Mouse (Mus musculus): ENCODE measurements around the gene Erbb3. TPM values are rescaled to one million over a fixed set of nuclear protein-coding genes. Genes with fewer than 3 reads are reported as not detected.

Erbb3 gene
- polyA plus RNA-seq, 1 experiment from 2014 or later = 1.3 TPM

GRCm38 (mm10) chr10:128535206-128535605 is 54.2 kb downstream of the Erbb3 start:
- Histone ChIP-seq H3K4me1 (ENCODE audit: control insufficient read depth, insufficient read depth, low read depth, low read length) (no peaks in the 10 kb centered on the region), H3K9ac (ENCODE audit: low read depth, low read length) (no peak overlapping the region), H3K27ac (ENCODE audit: low read depth, low read length) (no peak overlapping the region), H3K36me3 (ENCODE audit: control insufficient read depth, insufficient read depth, low read length) (no peaks in the 10 kb centered on the region), H3K4me2 (ENCODE audit: low read length) (no peak overlapping the region), H3K4me3 (ENCODE audit: low read length) (no peak overlapping the region), H3K27me3 (replicated peaks; ENCODE audit: control insufficient read depth, insufficient read depth, low read length) (no peaks in the 10 kb centered on the region), H3K9me3 (ENCODE audit: control insufficient read depth, low read length) (no peaks in the 10 kb centered on the region)
- WGBS = 96% methylated on average over 2 of the region's 2 CpGs
- ATAC-seq = no peak

- Histone ChIP-seq H3K27ac (ENCODE audit: low read depth, low read length) (no peak overlapping the region), H3K9ac (ENCODE audit: low read depth, low read length) (0 out of 2 replicates have a peak overlapping the region, but pooled peaks have one; percentile 20), H3K4me1 (ENCODE audit: control insufficient read depth, insufficient read depth, low read depth, low read length) (peaks cover 13% of the 10 kb centered on the region), H3K36me3 (ENCODE audit: control insufficient read depth, insufficient read depth, low read length) (no peaks in the 10 kb centered on the region), H3K27me3 (replicated peaks; ENCODE audit: control insufficient read depth, insufficient read depth, low read length) (peaks cover 2% of the 10 kb centered on the region; the same call in 1 of the 2 replicates), H3K4me3 (ENCODE audit: low read length) (peak overlapping the region; percentile 83), H3K4me2 (ENCODE audit: low read length) (peak overlapping the region; percentile 100), H3K9me3 (ENCODE audit: control insufficient read depth, low read length) (no peaks in the 10 kb centered on the region)
- ATAC-seq = no peak
- 31% methylated on average over 28 of the region's 28 CpGs for WGBS
Measured at GRCm38 (mm10) chr10:128526366-128527356, 62.8 kb downstream of the Erbb3 start.

- Histone ChIP-seq H3K27me3 (replicated peaks; ENCODE audit: control insufficient read depth, insufficient read depth, low read length) (peaks cover 2% of the 10 kb centered on the region; the same call in 1 of the 2 replicates), H3K4me3 (ENCODE audit: low read length) (peak within 1 kb of the TSS; percentile 83), H3K4me1 (ENCODE audit: control insufficient read depth, insufficient read depth, low read depth, low read length) (peaks cover 13% of the 10 kb centered on the region), H3K9me3 (ENCODE audit: control insufficient read depth, low read length) (no peaks in the 10 kb centered on the region), H3K9ac (ENCODE audit: low read depth, low read length) (peak within 1 kb of the TSS; percentile 82), H3K36me3 (ENCODE audit: control insufficient read depth, insufficient read depth, low read length) (no peaks in the 10 kb centered on the region), H3K4me2 (ENCODE audit: low read length) (peak within 1 kb of the TSS; percentile 100), H3K27ac (ENCODE audit: low read depth, low read length) (peak within 1 kb of the TSS; percentile 63)
- ATAC-seq = peak; percentile 97
- WGBS = 0% methylated on average over 30 of the region's 37 CpGs
Measured at GRCm38 (mm10) chr10:128525671-128526308, 63.7 kb downstream of the Erbb3 start, which contains the start of gene Esyt1. Gene Esyt1, minus strand, starts transcription at chr10:128525871.

GRCm38 (mm10) chr10:128524732-128525662 is 64.5 kb downstream of the Erbb3 start:
- Histone ChIP-seq H3K36me3 (ENCODE audit: control insufficient read depth, insufficient read depth, low read length) (no peaks in the 10 kb centered on the region), H3K4me2 (ENCODE audit: low read length) (peak overlapping the region; percentile 100), H3K4me1 (ENCODE audit: control insufficient read depth, insufficient read depth, low read depth, low read length) (peaks cover 13% of the 10 kb centered on the region), H3K27ac (ENCODE audit: low read depth, low read length) (peak overlapping the region; percentile 63), H3K9me3 (ENCODE audit: control insufficient read depth, low read length) (no peaks in the 10 kb centered on the region), H3K9ac (ENCODE audit: low read depth, low read length) (peak overlapping the region; percentile 82), H3K27me3 (replicated peaks; ENCODE audit: control insufficient read depth, insufficient read depth, low read length) (peaks cover 2% of the 10 kb centered on the region; the same call in 1 of the 2 replicates), H3K4me3 (ENCODE audit: low read length) (peak overlapping the region; percentile 83)
- under 1% methylated on average over 58 of the region's 58 CpGs for WGBS
- peak; percentile 27 for ATAC-seq

GRCm38 (mm10) chr10:128524111-128524731 is 65.2 kb downstream of the Erbb3 start:
- H3K9me3 ChIP-seq (ENCODE audit: control insufficient read depth, low read length) = no peaks in the 10 kb centered on the region
- WGBS = 11% methylated on average over 11 of the region's 11 CpGs
- H3K27ac ChIP-seq (ENCODE audit: low read depth, low read length) = peak overlapping the region; percentile 63
- peaks cover 13% of the 10 kb centered on the region for H3K4me1 ChIP-seq (ENCODE audit: control insufficient read depth, insufficient read depth, low read depth, low read length)
- H3K4me2 ChIP-seq (ENCODE audit: low read length) = peak overlapping the region; percentile 100
- H3K27me3 ChIP-seq (replicated peaks; ENCODE audit: control insufficient read depth, insufficient read depth, low read length) = peaks cover 2% of the 10 kb centered on the region; the same call in 1 of the 2 replicates
- peak overlapping the region; percentile 82 for H3K9ac ChIP-seq (ENCODE audit: low read depth, low read length)
- ATAC-seq = no peak
- no peaks in the 10 kb centered on the region for H3K36me3 ChIP-seq (ENCODE audit: control insufficient read depth, insufficient read depth, low read length)
- peak overlapping the region; percentile 83 for H3K4me3 ChIP-seq (ENCODE audit: low read length)

GRCm38 (mm10) chr10:128522351-128522750 is 67.1 kb downstream of the Erbb3 start:
- Histone ChIP-seq H3K27ac (ENCODE audit: low read depth, low read length) (no peak overlapping the region), H3K9ac (ENCODE audit: low read depth, low read length) (no peak overlapping the region), H3K36me3 (ENCODE audit: control insufficient read depth, insufficient read depth, low read length) (no peaks in the 10 kb centered on the region), H3K4me1 (ENCODE audit: control insufficient read depth, insufficient read depth, low read depth, low read length) (peaks cover 13% of the 10 kb centered on the region), H3K4me2 (ENCODE audit: low read length) (no peak overlapping the region), H3K4me3 (ENCODE audit: low read length) (no peak overlapping the region), H3K9me3 (ENCODE audit: control insufficient read depth, low read length) (no peaks in the 10 kb centered on the region), H3K27me3 (replicated peaks; ENCODE audit: control insufficient read depth, insufficient read depth, low read length) (peaks cover 2% of the 10 kb centered on the region; the same call in 1 of the 2 replicates)
- 86% methylated on average over 6 of the region's 6 CpGs for WGBS
- ATAC-seq = no peak

- H3K4me1 ChIP-seq (ENCODE audit: control insufficient read depth, insufficient read depth, low read depth, low read length) = peaks cover 8% of the 10 kb centered on the region
- WGBS = 85% methylated on average over 16 of the region's 16 CpGs
- H3K27me3 ChIP-seq (replicated peaks; ENCODE audit: control insufficient read depth, insufficient read depth, low read length) = peaks cover 6% of the 10 kb centered on the region
- no peak for ATAC-seq
- no peak overlapping the region for H3K4me2 ChIP-seq (ENCODE audit: low read length)
- H3K4me3 ChIP-seq (ENCODE audit: low read length) = no peak overlapping the region
- no peak overlapping the region for H3K27ac ChIP-seq (ENCODE audit: low read depth, low read length)
- H3K9me3 ChIP-seq (ENCODE audit: control insufficient read depth, low read length) = no peaks in the 10 kb centered on the region
- no peak overlapping the region for H3K9ac ChIP-seq (ENCODE audit: low read depth, low read length)
- H3K36me3 ChIP-seq (ENCODE audit: control insufficient read depth, insufficient read depth, low read length) = no peaks in the 10 kb centered on the region
Measured at GRCm38 (mm10) chr10:128520591-128520990, 68.9 kb downstream of the Erbb3 start.

GRCm38 (mm10) chr10:128518833-128519232 is 70.6 kb downstream of the Erbb3 start:
- Histone ChIP-seq H3K4me1 (ENCODE audit: control insufficient read depth, insufficient read depth, low read depth, low read length) (no peaks in the 10 kb centered on the region; the same call in 1 of the 2 replicates), H3K9me3 (ENCODE audit: control insufficient read depth, low read length) (no peaks in the 10 kb centered on the region), H3K4me2 (ENCODE audit: low read length) (no peak overlapping the region), H3K9ac (ENCODE audit: low read depth, low read length) (no peak overlapping the region), H3K36me3 (ENCODE audit: control insufficient read depth, insufficient read depth, low read length) (no peaks in the 10 kb centered on the region), H3K4me3 (ENCODE audit: low read length) (no peak overlapping the region), H3K27ac (ENCODE audit: low read depth, low read length) (no peak overlapping the region), H3K27me3 (replicated peaks; ENCODE audit: control insufficient read depth, insufficient read depth, low read length) (peaks cover 5% of the 10 kb centered on the region)
- WGBS = 78% methylated on average over 7 of the region's 7 CpGs
- no peak; the same call in 1 of the 2 replicates for ATAC-seq
